Mouse (Mus musculus) retina, adult 2 months (tissue): ENCODE data around the gene Zdhhc14.
A peak's percentile ranks its signal among the peaks of the same experiment; 100 is the strongest.

ENCODE experiments used
- DNase-seq: peaks from one replicate; pipeline ENCODE4 v3.0.0-alpha.2; 2012; ENCODE audit warnings: low read depth, low spot score

Gene Zdhhc14

GRCm38 (mm10) chr17:5729587-5730125 is 237.3 kb downstream of the Zdhhc14 start:
- DNase-seq: no peak

- DNase-seq: no peak
These were observed 238.2 kb downstream of the Zdhhc14 start for GRCm38 (mm10) chr17:5730538-5730937.

- DNase-seq: no peak
These were observed 241.0 kb downstream of the Zdhhc14 start for GRCm38 (mm10) chr17:5733400-5733799.

GRCm38 (mm10) chr17:5741061-5741460 is 248.7 kb downstream of the Zdhhc14 start:
- DNase-seq: no peak

- no peak for DNase-seq
These were observed 251.7 kb downstream of the Zdhhc14 start for GRCm38 (mm10) chr17:5744016-5744415.

- no peak for DNase-seq
These were observed 254.0 kb downstream of the Zdhhc14 start for GRCm38 (mm10) chr17:5746378-5746777.

- DNase-seq: no peak
These were observed 255.5 kb downstream of the Zdhhc14 start for GRCm38 (mm10) chr17:5747539-5748500.

- peak; percentile 43 for DNase-seq
These were observed 256.1 kb downstream of the Zdhhc14 start for GRCm38 (mm10) chr17:5748501-5748894.

GRCm38 (mm10) chr17:5750278-5750677 is 257.9 kb downstream of the Zdhhc14 start:
- no peak for DNase-seq

GRCm38 (mm10) chr17:5751066-5751465 is 258.7 kb downstream of the Zdhhc14 start:
- no peak for DNase-seq

- no peak for DNase-seq
These were observed 260.0 kb downstream of the Zdhhc14 start for GRCm38 (mm10) chr17:5752322-5752715.

GRCm38 (mm10) chr17:5752716-5753585 is 260.6 kb downstream of the Zdhhc14 start:
- DNase-seq: peak; percentile 44

GRCm38 (mm10) chr17:5755489-5755888 is 263.1 kb downstream of the Zdhhc14 start:
- DNase-seq: no peak

- DNase-seq: no peak
These were observed 263.7 kb downstream of the Zdhhc14 start for GRCm38 (mm10) chr17:5756065-5756464.

- no peak for DNase-seq
These were observed 264.5 kb downstream of the Zdhhc14 start for GRCm38 (mm10) chr17:5756855-5757254.

- DNase-seq: no peak
These were observed 271.4 kb downstream of the Zdhhc14 start for GRCm38 (mm10) chr17:5763768-5764167.

- DNase-seq: no peak
These were observed 271.9 kb downstream of the Zdhhc14 start for GRCm38 (mm10) chr17:5764270-5764669.

- DNase-seq: no peak
These were observed 273.4 kb downstream of the Zdhhc14 start for GRCm38 (mm10) chr17:5765746-5766145.

- DNase-seq: no peak
These were observed 275.9 kb downstream of the Zdhhc14 start for GRCm38 (mm10) chr17:5768164-5768705.

- no peak for DNase-seq
These were observed 276.6 kb downstream of the Zdhhc14 start for GRCm38 (mm10) chr17:5768810-5769520.

- no peak for DNase-seq
These were observed 277.4 kb downstream of the Zdhhc14 start for GRCm38 (mm10) chr17:5769776-5770175.
